Mouse (Mus musculus) limb, embryonic 14.5 days (tissue): ENCODE results near the gene Ddah1. TPM values are rescaled to one million over a fixed set of nuclear protein-coding genes. Genes with fewer than 3 reads are reported as not detected.
A peak's percentile ranks its signal among the peaks of the same experiment; 100 is the strongest.

Experiments used
- ATAC-seq: fragments of 200-750 bp; cut with Nextera tagmentation; 2 replicates; pipeline ENCODE4 v1.8.0; 2017; ENCODE audit warnings: low read depth, moderate number of reproducible peaks, moderate TSS enrichment; ENCODE audit not compliant: low FRiP score
- DNase-seq: peaks from one replicate; pipeline ENCODE4 v3.0.0-alpha.2; 2015; ENCODE audit warnings: low spot score
- H3K27ac ChIP-seq: fragments of 300-500 bp; sonication (generic); replicated peaks from 2 replicates; pipeline ENCODE4 v1.5.1; 2014; ENCODE audit warnings: low read depth, mild to moderate bottlenecking, low read length, moderate library complexity, mixed read lengths
- H3K27me3 ChIP-seq: fragments of 300-500 bp; sonication (generic); 2 replicates; pipeline ENCODE4 v1.6.1; 2014; ENCODE audit warnings: low read length, mixed read lengths; ENCODE audit not compliant: control insufficient read depth, insufficient read depth
- H3K36me3 ChIP-seq: fragments of 300-500 bp; sonication (generic); 2 replicates; pipeline ENCODE4 v1.6.1; 2014; ENCODE audit warnings: mild to moderate bottlenecking, low read length, moderate library complexity, mixed read lengths; ENCODE audit not compliant: control insufficient read depth, insufficient read depth
- H3K4me1 ChIP-seq: fragments of 300-500 bp; sonication (generic); 2 replicates; pipeline ENCODE4 v1.6.1; 2014; ENCODE audit warnings: antibody characterized with exemption, low read length, mixed read lengths; ENCODE audit not compliant: control insufficient read depth, insufficient read depth
- H3K4me2 ChIP-seq: fragments of 300-500 bp; sonication (generic); replicated peaks from 2 replicates; pipeline ENCODE4 v1.6.1; 2014; ENCODE audit warnings: low read depth, mild to moderate bottlenecking, low read length, moderate library complexity; ENCODE audit not compliant: severe bottlenecking
- H3K4me3 ChIP-seq: fragments of 300-500 bp; sonication (generic); replicated peaks from 2 replicates; pipeline ENCODE4 v1.5.1; 2014; ENCODE audit warnings: low read length
- H3K9ac ChIP-seq: fragments of 300-500 bp; sonication (generic); 2 replicates; pipeline ENCODE4 v1.6.1; 2014; ENCODE audit warnings: mild to moderate bottlenecking, low read depth, low read length, moderate library complexity; ENCODE audit not compliant: severe bottlenecking
- H3K9me3 ChIP-seq: fragments of 300-500 bp; sonication (generic); 2 replicates; pipeline ENCODE4 v1.6.1; 2016; ENCODE audit warnings: low read length; ENCODE audit not compliant: control insufficient read depth
- POLR2A ChIP-seq: fragments of 200-500 bp; IDR thresholded peaks from 2 replicates; pipeline ENCODE4 v1.8.0; 2012; ENCODE audit warnings: inconsistent platforms, mild to moderate bottlenecking, moderate library complexity, borderline replicate concordance; ENCODE audit not compliant: insufficient read depth, insufficient read length; ENCODE audit errors: extremely low read depth
- WGBS: fragments of 180-500 bp; shearing (Covaris S2); extraction: QIAGEN DNeasy Blood & Tissue Kit; methylation state at CpG from one replicate; pipeline ENCODE4 v1.1.7; 2014; 5-methylcytosine and 5-hydroxymethylcytosine counted together
- polyA plus RNA-seq, 2 experiments: library from polyadenylated mRNA; depleted of rRNA in 1 of 2; stranded (reverse) in 1 of 2; unstranded in 1 of 2; fragments of >200 nt; fragmentation: Nextera tagmentation in 1 of 2; extraction: Ambion mirVana in 1 of 2; gene quantifications; 2 replicates each; pipeline versions ENCODE4 v1.2.1 to v1.2.3; 2012 to 2014

Ddah1 gene
- polyA plus RNA-seq, 2 experiments = 32.2 to 48.2 TPM

DNA sequence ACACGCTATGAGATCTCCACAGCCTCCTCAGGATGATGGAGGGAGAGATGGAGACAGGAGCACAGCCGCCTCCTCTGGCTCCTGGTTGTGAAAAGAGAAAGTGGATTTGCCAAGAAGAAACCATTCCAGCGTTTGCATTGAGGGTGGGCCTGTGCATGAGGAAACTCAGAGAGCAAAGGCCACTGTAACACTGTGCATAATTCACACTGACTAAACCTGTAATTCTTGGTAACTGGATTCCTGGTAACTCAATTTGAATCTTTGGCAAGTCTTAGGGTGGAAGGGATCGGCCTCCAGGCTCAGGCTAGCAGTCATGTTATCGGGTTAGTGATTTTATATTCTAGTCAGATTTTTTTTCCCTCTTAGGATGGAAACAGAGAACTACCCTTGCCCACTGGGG, 17.4 kb downstream of the Ddah1 start:
- Histone ChIP-seq H3K27me3 (no peaks in the 10 kb centered on the region), H3K4me3 (no peak overlapping the region), H3K27ac (no peak overlapping the region), H3K4me1 (peaks cover 9% of the 10 kb centered on the region), H3K4me2 (no peak overlapping the region), H3K36me3 (no peaks in the 10 kb centered on the region), H3K9me3 (no peaks in the 10 kb centered on the region), H3K9ac (no peak overlapping the region)
- ATAC-seq (no peak), DNase-seq (no peak)
- no peak for TF ChIP-seq POLR2A
- 79% methylated on average over 5 of the region's 5 CpGs for WGBS

DNA sequence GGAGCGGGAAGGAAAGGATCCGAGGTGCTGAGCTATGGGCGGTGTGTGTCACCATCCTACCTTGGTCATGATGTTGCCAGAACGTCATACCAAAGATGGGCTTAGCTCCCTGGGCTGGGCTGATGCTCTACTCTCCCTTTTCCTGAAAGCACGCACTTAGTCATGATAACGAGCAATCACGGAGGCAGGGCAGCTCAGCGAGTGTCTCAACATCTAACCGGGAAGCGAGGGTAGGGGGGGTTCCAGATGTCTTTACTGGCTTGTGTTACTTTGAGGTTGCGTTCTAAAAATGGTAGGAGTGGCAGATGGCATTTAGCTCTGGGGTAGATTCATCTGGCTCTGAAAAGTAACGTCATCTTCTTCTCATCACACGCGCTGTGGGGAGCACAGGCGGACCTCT, 18.5 kb downstream of the Ddah1 start:
- Histone ChIP-seq H3K4me2 (no peak overlapping the region), H3K36me3 (no peaks in the 10 kb centered on the region), H3K27ac (no peak overlapping the region), H3K9ac (no peak overlapping the region), H3K4me1 (peaks cover 12% of the 10 kb centered on the region), H3K27me3 (no peaks in the 10 kb centered on the region), H3K9me3 (no peaks in the 10 kb centered on the region), H3K4me3 (no peak overlapping the region)
- 73% methylated on average over 15 of the region's 15 CpGs for WGBS
- no peak for ATAC-seq
- TF ChIP-seq POLR2A = no peak
- peak; percentile 44 for DNase-seq

DNA sequence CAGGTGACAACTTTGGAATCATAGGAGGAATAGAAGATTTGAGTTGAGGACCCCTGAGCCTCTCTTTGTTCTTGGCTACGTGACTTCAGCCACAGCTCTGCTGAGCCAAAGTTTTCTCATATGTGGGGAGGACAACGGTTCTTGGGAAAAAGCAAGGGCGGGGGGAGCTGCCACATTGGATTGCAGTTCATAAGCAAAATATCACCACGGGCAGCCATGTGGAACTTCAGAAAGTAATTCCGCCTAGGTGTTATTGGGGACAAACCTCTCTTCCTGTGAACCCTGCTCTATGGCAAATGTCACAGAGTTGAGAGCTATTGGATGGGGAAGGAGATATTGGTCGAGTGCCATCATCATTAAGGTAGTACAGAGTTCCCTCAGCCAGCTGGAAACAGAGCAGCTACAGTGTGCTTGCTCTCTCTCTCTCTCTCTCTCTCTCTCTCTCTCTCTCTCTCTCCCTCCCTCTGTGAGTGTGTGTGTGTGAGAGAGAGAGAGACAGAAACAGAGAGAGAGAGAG, 20.0 kb downstream of the Ddah1 start:
- H3K9ac ChIP-seq = no peak overlapping the region
- no peak overlapping the region for H3K4me3 ChIP-seq

DNA sequence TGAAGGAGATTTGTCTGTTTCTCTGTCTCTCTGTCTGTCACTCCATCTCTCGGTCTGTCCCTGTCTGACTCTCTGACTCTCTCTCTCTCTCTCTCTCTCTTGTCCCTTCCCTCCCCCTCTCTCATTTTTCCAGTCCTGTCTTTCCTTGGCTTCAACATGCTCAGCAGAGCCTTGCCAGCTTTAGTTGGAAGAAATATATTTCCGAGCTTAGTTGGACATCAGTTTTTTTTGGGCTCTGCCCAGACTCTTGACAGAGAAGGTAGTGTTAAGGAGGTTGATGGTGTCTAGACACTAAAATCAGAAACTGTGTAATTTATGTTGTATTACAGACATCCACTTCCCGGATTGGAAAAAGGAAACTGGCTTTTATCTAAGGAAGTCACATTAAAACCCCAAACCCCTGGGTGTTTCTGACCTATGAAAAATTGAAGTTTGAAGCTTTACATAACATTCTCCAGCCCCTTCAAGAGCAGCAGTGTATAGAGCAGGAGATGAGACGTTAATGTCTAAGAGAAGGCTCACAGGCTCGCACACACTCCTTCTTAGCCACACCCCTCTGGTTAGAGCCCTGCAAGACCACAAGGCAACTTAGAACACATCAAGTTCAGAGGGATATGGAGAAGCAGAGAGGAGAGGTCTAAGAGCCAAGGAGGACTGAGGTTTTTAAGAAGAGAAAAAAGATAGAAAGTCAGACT, 21.0 kb downstream of the Ddah1 start:
- Histone ChIP-seq H3K9ac (no peak overlapping the region), H3K36me3 (no peaks in the 10 kb centered on the region), H3K27ac (peak overlapping the region; percentile 40), H3K4me2 (no peak overlapping the region), H3K9me3 (no peaks in the 10 kb centered on the region), H3K4me3 (no peak overlapping the region), H3K4me1 (peaks cover 12% of the 10 kb centered on the region), H3K27me3 (no peaks in the 10 kb centered on the region)
- ATAC-seq (peak; percentile 52), DNase-seq (peak; percentile 48)
- no peak for TF ChIP-seq POLR2A
- WGBS = 39% methylated on average over 5 of the region's 5 CpGs

More for the DNA sequence above, 20.0 kb downstream of the Ddah1 start:
- no peak for TF ChIP-seq POLR2A
- no peaks in the 10 kb centered on the region for H3K9me3 ChIP-seq
- 68% methylated on average over 6 of the region's 6 CpGs for WGBS
- no peak for ATAC-seq
- 0 out of 2 replicates have a peak overlapping the region, but pooled peaks have one; percentile 40 for H3K27ac ChIP-seq
- H3K4me2 ChIP-seq = no peak overlapping the region
- no peak for DNase-seq
- peaks cover 12% of the 10 kb centered on the region for H3K4me1 ChIP-seq
- H3K36me3 ChIP-seq = no peaks in the 10 kb centered on the region
- H3K27me3 ChIP-seq = no peaks in the 10 kb centered on the region

DNA sequence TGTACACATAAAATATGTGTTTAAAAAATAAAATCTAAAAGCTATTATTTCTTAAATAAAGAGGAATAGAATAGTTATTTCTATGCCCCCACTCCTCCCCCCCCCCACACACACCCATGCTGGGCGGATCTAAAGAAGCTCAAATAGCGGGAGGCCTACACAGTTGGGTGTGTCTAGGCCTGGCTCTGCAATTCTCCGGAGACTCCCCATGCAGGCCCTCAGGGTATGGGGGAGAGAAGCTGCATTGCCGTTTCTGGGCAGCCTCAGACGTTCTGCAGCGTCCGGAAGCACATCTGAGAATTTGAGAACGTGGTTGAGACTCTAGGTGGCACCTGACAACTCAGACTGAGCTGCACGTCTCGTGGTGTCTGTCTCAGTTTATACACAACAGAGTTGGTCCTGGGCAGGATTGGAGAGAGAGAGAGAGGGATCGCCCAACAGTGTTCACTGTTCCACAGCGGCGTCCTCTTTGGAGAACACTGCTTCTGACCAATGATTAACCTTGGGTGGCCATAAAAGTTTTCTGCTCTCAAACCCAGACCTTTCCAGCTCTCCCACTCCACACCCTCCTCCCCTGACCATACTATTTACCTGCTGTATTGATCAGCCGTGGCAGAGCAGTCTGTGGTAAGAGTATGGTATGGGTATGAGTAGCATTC, 22.4 kb downstream of the Ddah1 start:
- no peak overlapping the region for H3K9ac ChIP-seq
- no peak overlapping the region for H3K4me3 ChIP-seq
- H3K4me2 ChIP-seq = no peak overlapping the region
- H3K4me1 ChIP-seq = peaks cover 15% of the 10 kb centered on the region
- H3K27me3 ChIP-seq = no peaks in the 10 kb centered on the region
- 59% methylated on average over 14 of the region's 14 CpGs for WGBS
- no peak for DNase-seq
- no peak overlapping the region for H3K27ac ChIP-seq
- TF ChIP-seq POLR2A = no peak
- no peaks in the 10 kb centered on the region for H3K9me3 ChIP-seq
- no peaks in the 10 kb centered on the region for H3K36me3 ChIP-seq
- no peak for ATAC-seq
